Mouse (Mus musculus) thymus, adult 2 months (tissue): ENCODE data around the gene Parvg.

Experiments
- CTCF ChIP-seq: fragments of 200-500 bp; IDR thresholded peaks from 2 replicates; pipeline ENCODE4 v1.5.1; 2012; ENCODE audit warnings: mild to moderate bottlenecking, control low read depth, low read length, moderate library complexity, borderline replicate concordance; ENCODE audit not compliant: control insufficient read depth, poor library complexity, insufficient read depth; ENCODE audit errors: extremely low read depth
- POLR2A ChIP-seq: fragments of 200-500 bp; IDR thresholded peaks from 2 replicates; pipeline ENCODE4 v1.6.1; 2012; ENCODE audit warnings: mild to moderate bottlenecking, low read length, control low read depth, moderate library complexity; ENCODE audit not compliant: control insufficient read depth, poor library complexity, insufficient read depth; ENCODE audit errors: extremely low read depth

DNA sequence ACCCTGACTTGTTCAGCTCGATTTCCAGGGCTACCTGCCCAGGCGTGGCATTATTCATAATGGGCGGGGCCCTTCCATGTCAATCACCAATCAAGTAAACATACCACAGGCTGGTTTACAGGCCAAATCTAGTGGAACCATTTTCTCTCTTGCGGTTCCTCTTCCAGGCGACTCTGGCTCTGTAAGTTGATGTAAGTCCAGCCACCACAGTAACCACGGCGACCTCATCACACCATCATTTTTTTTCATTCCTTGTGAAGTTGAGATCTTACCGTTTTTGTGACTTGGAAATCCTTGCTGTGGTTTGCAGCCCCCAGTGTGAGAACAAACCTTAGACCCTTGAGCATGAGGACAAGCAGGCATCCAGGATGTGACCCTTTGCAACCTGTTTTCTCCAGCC lies 43.5 kb upstream of the Parvg start:
- TF ChIP-seq CTCF (no peak), POLR2A (no peak)
